Mouse (Mus musculus) layer of hippocampus, postnatal 25 days (tissue): ENCODE measurements around the gene Grin3b. TPM values are rescaled to one million over a fixed set of nuclear protein-coding genes. Genes with fewer than 3 reads are reported as not detected.

Experiments
- DNase-seq, 2 experiments: peaks; one replicate each; pipeline ENCODE4 v3.0.0; 2022; ENCODE audit warnings: mixed read lengths in 2 of 2, low spot score in 1 of 2; ENCODE audit errors: extremely low spot score in 1 of 2
- total RNA-seq, 2 experiments: library from RNA; stranded (reverse); gene quantifications; 2 replicates each; pipeline ENCODE4 v1.2.3; 2021

Gene Grin3b
- total RNA-seq, 2 experiments from 2014 or later: 0.12 to 0.15 TPM

GRCm38 (mm10) chr10:79960671-79961294 is 9.7 kb upstream of the Grin3b start:
- no peak for DNase-seq

- no peak for DNase-seq
Observed at GRCm38 (mm10) chr10:79964727-79965126, 5.8 kb upstream of the Grin3b start.

- no peak for DNase-seq
Observed at GRCm38 (mm10) chr10:79965325-79965724, 5.2 kb upstream of the Grin3b start.

- no peak for DNase-seq
Observed at GRCm38 (mm10) chr10:79966886-79967400, 3.6 kb upstream of the Grin3b start.

- DNase-seq: no peak
Observed at GRCm38 (mm10) chr10:79968181-79968580, 2.3 kb upstream of the Grin3b start.

GRCm38 (mm10) chr10:79969124-79969568 is 1.4 kb upstream of the Grin3b start:
- no peak for DNase-seq

GRCm38 (mm10) chr10:79971183-79971497 is 625 bp downstream of the Grin3b start:
- DNase-seq: no peak

- DNase-seq: no peak
Observed at GRCm38 (mm10) chr10:79972831-79973230, 2.3 kb downstream of the Grin3b start.

- no peak for DNase-seq
Observed at GRCm38 (mm10) chr10:79974087-79974486, 3.6 kb downstream of the Grin3b start.

- DNase-seq: no peak
Observed at GRCm38 (mm10) chr10:79974668-79975067, 4.2 kb downstream of the Grin3b start.

- DNase-seq: no peak
Observed at GRCm38 (mm10) chr10:79976071-79976721, 5.7 kb downstream of the Grin3b start.

GRCm38 (mm10) chr10:79976722-79977107 is 6.2 kb downstream of the Grin3b start:
- no peak for DNase-seq

GRCm38 (mm10) chr10:79977324-79977723 is 6.8 kb downstream of the Grin3b start:
- DNase-seq: no peak

GRCm38 (mm10) chr10:79978061-79978460 is 7.5 kb downstream of the Grin3b start:
- no peak for DNase-seq

GRCm38 (mm10) chr10:79979401-79980155 is 9.1 kb downstream of the Grin3b start:
- no peak for DNase-seq

GRCm38 (mm10) chr10:79983205-79983604 is 12.7 kb downstream of the Grin3b start:
- DNase-seq: no peak

- peak; percentile 65 to 70 for DNase-seq
Observed at GRCm38 (mm10) chr10:79983670-79984069, 13.2 kb downstream of the Grin3b start.

- peak; percentile 67 to 71 for DNase-seq
Observed at GRCm38 (mm10) chr10:79984195-79984816, 13.8 kb downstream of the Grin3b start, which contains the start of gene Tmem259. Tmem259 (minus strand) TSS chr10:79984330.

GRCm38 (mm10) chr10:79984871-79985270 is 14.4 kb downstream of the Grin3b start:
- DNase-seq: peak; percentile 73 to 94

GRCm38 (mm10) chr10:79985334-79986231 is 15.1 kb downstream of the Grin3b start:
- peak; percentile 40 to 46 for DNase-seq
